Mouse (Mus musculus) forebrain, embryonic 16.5 days (tissue): Measurements from ENCODE around the gene Aspdh. TPM values are rescaled to one million over a fixed set of nuclear protein-coding genes. Genes with fewer than 3 reads are reported as not detected.

Experiments used
- ATAC-seq: fragments of 200-750 bp; cut with Nextera tagmentation; 2 replicates; pipeline ENCODE4 v1.8.0; 2017; ENCODE audit warnings: mild to moderate bottlenecking, moderate library complexity
- H3K27ac ChIP-seq: fragments of 300-500 bp; sonication (generic); 2 replicates; pipeline ENCODE4 v1.5.1; 2014; ENCODE audit warnings: low read length, control low read depth
- H3K27me3 ChIP-seq: fragments of 300-500 bp; sonication (generic); replicated peaks from 2 replicates; pipeline ENCODE4 v1.6.1; 2014; ENCODE audit warnings: low read length; ENCODE audit not compliant: control insufficient read depth, insufficient read depth
- H3K36me3 ChIP-seq: fragments of 300-500 bp; sonication (generic); 2 replicates; pipeline ENCODE4 v1.6.1; 2014; ENCODE audit not compliant: control insufficient read depth, insufficient read depth
- H3K4me1 ChIP-seq: fragments of 300-500 bp; sonication (generic); replicated peaks from 2 replicates; pipeline ENCODE4 v1.6.1; 2014; ENCODE audit warnings: low read length; ENCODE audit not compliant: control insufficient read depth, insufficient read depth
- H3K4me2 ChIP-seq: fragments of 300-500 bp; sonication (generic); 2 replicates; pipeline ENCODE4 v1.6.1; 2014; ENCODE audit warnings: mild to moderate bottlenecking, low read length, control low read depth
- H3K4me3 ChIP-seq: fragments of 300-500 bp; sonication (generic); replicated peaks from 2 replicates; pipeline ENCODE4 v1.5.1; 2014; ENCODE audit warnings: mild to moderate bottlenecking, low read length, control low read depth
- H3K9ac ChIP-seq: fragments of 300-500 bp; sonication (generic); replicated peaks from 2 replicates; pipeline ENCODE4 v1.6.1; 2014; ENCODE audit warnings: low read depth, low read length, control low read depth
- H3K9me3 ChIP-seq: fragments of 300-500 bp; sonication (generic); 2 replicates; pipeline ENCODE4 v1.6.1; 2016; ENCODE audit warnings: low read length; ENCODE audit not compliant: control insufficient read depth
- WGBS: fragments of 180-500 bp; shearing (Covaris S2); extraction: QIAGEN DNeasy Blood & Tissue Kit; methylation state at CpG from one replicate; pipeline ENCODE4 v1.1.7; 2014; 5-methylcytosine and 5-hydroxymethylcytosine counted together
- polyA plus RNA-seq: library from polyadenylated mRNA; unstranded; fragments of >200 nt; fragmentation: Nextera tagmentation; extraction: Ambion mirVana; gene quantifications from 2 replicates; pipeline ENCODE4 v1.2.1, GENCODE M21; 2015

Gene Aspdh
- polyA plus RNA-seq, 1 experiment from 2014 or later = 3.7 TPM

DNA sequence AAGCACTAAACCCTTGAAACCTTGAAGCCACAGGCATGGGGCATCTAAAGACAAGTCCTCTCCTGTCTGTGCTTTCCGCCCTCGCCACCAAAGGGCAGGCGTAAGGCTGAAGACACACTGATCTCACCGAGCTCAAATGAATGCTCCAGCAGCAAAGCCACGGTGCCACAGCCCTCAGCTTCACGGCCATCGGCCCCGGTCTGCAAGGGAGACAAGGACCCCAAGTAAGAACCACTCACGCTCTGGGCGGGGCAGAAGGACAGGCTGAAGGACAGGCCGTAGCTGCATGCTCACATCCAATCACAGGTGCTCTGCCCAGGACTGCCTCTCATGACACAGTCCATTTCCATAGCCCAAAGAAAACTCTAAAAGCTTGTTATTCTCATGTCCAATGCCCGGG is 29.5 kb downstream of the Aspdh start:
- H3K36me3 ChIP-seq = peaks cover 16% of the 10 kb centered on the region
- H3K4me2 ChIP-seq = no peak overlapping the region
- WGBS = 92% methylated on average over 12 of the region's 12 CpGs
- no peak for ATAC-seq
- H3K27me3 ChIP-seq = no peaks in the 10 kb centered on the region; the same call in 1 of the 2 replicates
- H3K4me3 ChIP-seq = no peak overlapping the region
- no peaks in the 10 kb centered on the region for H3K9me3 ChIP-seq
- H3K4me1 ChIP-seq = peaks cover 24% of the 10 kb centered on the region
- H3K27ac ChIP-seq = no peak overlapping the region
- no peak overlapping the region for H3K9ac ChIP-seq

DNA sequence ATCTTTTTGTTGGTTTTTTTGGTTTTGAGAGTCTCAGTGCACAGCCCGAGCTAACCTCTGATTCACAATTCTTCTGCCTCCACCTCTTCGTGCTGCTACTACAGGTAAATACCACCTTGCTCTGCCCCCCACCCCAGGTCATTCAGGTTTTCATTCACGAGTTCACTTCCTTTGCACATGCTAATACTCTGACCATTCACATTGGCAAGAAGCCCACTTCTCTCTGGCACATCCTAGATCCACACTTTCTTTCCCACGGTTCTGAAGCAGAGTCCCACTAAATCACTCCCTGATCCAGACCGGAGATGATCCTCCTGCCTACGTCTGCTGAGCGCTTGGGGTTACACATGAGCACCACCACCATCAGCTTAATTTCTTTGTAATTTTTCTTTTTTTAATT is 29.9 kb downstream of the Aspdh start:
- no peaks in the 10 kb centered on the region for H3K9me3 ChIP-seq
- peak overlapping the region; percentile 96 for H3K9ac ChIP-seq
- peaks cover 24% of the 10 kb centered on the region for H3K4me1 ChIP-seq
- H3K4me2 ChIP-seq = peak overlapping the region; percentile 75
- H3K27me3 ChIP-seq = no peaks in the 10 kb centered on the region; the same call in 1 of the 2 replicates
- H3K36me3 ChIP-seq = peaks cover 15% of the 10 kb centered on the region
- peak overlapping the region; percentile 87; the same call in 1 of the 2 replicates for H3K4me3 ChIP-seq
- WGBS = 75% methylated on average over 7 of the region's 7 CpGs
- no peak overlapping the region for H3K27ac ChIP-seq
- no peak for ATAC-seq

DNA sequence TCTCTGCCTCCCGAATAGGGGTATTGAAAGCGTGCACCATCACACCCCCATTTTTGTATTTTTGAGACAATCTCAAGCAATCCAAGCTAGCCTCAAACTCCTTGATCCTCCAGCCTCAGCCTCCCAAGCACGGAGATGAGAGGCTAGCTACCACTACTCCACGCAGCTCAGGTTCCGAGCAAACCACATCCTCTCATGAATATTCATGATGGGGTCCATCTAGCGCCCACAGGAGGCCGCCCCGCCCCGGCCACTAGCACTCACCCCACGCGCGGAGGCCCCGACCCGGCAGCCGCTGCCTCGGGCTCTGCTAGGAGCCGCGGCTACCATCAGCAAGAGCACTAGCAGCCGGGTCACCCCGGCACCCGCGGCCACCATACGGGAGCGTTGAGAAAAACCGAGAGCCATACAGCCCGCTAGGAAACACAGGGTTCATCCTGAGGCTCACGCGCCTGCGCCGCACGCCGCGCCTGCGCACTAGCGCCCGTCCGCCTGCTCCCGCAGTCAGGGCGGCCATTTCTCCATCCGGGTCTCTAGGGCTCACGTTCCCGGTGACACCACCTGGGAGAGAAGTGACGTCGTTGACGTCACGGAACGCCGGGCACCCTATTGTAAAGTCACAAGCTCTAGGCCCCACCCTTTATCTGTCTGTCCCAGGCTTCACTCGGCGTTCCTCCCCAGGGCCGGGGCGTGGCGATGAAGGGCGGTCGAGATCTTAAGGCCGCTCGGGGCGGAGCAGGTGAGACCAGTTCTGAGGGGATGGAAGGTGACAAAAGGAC is 31.0 kb downstream of the Aspdh start, which contains the start of the genes Emc10 and Fam71e1:
Gene Emc10 (minus strand): TSS at position 538 of the 779 bp plus-strand sequence.
Gene Fam71e1 (plus strand): TSS at position 590 of the 779 bp plus-strand sequence.
- Histone ChIP-seq H3K4me2 (peak within 1 kb of the TSS; percentile 93), H3K27me3 (no peaks in the 10 kb centered on the region; the same call in 1 of the 2 replicates), H3K9me3 (no peaks in the 10 kb centered on the region), H3K4me1 (peaks cover 24% of the 10 kb centered on the region), H3K36me3 (peaks cover 4% of the 10 kb centered on the region), H3K4me3 (peak within 1 kb of the TSS; percentile 87), H3K27ac (peak within 1 kb of the TSS; percentile 97), H3K9ac (peak within 1 kb of the TSS; percentile 97)
- peak; percentile 97 for ATAC-seq
- under 1% methylated on average over 56 of the region's 58 CpGs for WGBS

DNA sequence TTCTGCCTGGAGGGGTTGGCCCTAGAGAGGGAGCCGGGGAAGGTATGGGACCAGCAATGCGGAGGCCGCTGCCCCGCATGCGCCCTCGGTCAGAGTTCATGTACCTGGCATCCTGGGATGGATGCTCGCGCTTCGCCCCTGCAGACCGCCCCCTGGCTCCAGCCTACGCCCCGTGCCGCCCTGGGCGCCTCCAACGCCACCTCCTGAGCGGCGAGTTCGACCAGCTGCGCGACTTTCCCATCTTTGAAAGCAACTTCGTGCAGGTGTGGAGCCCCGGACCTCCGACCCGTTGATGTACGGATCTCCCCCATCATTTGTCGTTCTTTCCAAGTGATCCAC is 31.5 kb downstream of the Aspdh start:
- Histone ChIP-seq H3K9me3 (no peaks in the 10 kb centered on the region), H3K9ac (peak overlapping the region; percentile 97), H3K27ac (peak overlapping the region; percentile 88), H3K4me3 (peak overlapping the region; percentile 87), H3K4me1 (peaks cover 24% of the 10 kb centered on the region), H3K4me2 (peak overlapping the region; percentile 93), H3K36me3 (no peaks in the 10 kb centered on the region; the same call in 1 of the 2 replicates), H3K27me3 (no peaks in the 10 kb centered on the region; the same call in 1 of the 2 replicates)
- ATAC-seq = no peak
- under 1% methylated on average over 26 of the region's 26 CpGs for WGBS

DNA sequence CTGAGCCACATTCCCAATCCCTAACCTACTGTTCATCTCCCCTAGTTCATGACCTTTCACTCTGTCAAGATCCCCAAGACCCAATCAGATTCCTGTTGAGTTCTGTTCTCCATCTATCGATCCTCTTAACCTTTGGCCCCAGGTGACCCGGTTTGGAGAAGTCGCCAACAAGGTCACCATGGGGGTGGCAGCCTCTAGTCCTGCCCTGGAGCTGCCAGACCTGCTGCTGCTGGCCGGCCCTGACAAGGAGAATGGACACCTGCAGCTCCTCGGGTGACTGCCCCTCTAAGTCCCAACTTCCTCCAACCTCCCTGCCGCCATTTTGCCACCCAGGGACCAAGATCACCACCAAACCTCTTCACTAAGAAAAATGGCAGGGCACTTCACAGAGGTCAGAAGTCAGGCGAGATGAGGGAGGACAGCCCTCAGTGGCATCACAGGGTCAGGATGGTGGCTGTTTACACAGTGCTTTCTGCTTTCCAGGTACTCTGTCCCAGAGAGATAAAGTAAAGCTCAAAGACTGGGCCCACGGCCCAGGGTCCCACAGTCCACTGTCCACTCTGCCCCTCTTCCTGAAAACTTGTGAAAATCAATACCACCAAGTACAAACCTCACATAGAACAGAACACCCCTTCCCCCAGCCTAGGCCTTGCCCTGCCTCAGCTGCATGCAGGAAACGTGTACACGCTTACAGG is 32.3 kb downstream of the Aspdh start:
- Histone ChIP-seq H3K9ac (peak overlapping the region; percentile 97), H3K36me3 (no peaks in the 10 kb centered on the region; the same call in 1 of the 2 replicates), H3K27ac (no peak overlapping the region), H3K4me1 (peaks cover 24% of the 10 kb centered on the region), H3K4me3 (peak overlapping the region; percentile 87), H3K9me3 (no peaks in the 10 kb centered on the region), H3K27me3 (no peaks in the 10 kb centered on the region; the same call in 1 of the 2 replicates), H3K4me2 (peak overlapping the region; percentile 93)
- WGBS = 92% methylated on average over 10 of the region's 10 CpGs
- no peak for ATAC-seq

DNA sequence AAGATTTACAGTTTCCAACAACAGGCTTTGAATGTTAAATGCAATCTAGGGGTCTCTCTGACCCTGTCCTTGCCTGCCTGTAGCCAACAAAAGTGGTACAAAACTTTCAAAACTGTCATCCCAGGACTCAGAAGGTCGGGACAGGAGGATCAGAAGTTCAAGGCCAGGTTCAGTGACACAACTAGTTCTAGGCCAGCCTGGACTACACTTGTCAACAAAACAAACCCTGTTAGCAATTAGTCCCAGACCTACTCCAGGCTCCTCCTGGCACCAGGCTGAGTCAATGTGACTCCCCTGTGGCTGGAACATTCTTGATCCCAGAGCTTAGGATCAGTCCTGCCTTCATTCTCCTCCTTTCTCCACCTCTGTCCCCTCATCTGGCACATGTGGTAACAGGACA is 33.7 kb downstream of the Aspdh start:
- WGBS = 88% methylated on average over 1 of the region's 1 CpGs
- peaks cover 24% of the 10 kb centered on the region for H3K4me1 ChIP-seq
- H3K27me3 ChIP-seq = no peaks in the 10 kb centered on the region; the same call in 1 of the 2 replicates
- H3K9ac ChIP-seq = no peak overlapping the region
- no peak overlapping the region for H3K4me3 ChIP-seq
- no peak for ATAC-seq
- H3K27ac ChIP-seq = no peak overlapping the region
- no peaks in the 10 kb centered on the region for H3K9me3 ChIP-seq
- H3K36me3 ChIP-seq = no peaks in the 10 kb centered on the region
- no peak overlapping the region for H3K4me2 ChIP-seq

DNA sequence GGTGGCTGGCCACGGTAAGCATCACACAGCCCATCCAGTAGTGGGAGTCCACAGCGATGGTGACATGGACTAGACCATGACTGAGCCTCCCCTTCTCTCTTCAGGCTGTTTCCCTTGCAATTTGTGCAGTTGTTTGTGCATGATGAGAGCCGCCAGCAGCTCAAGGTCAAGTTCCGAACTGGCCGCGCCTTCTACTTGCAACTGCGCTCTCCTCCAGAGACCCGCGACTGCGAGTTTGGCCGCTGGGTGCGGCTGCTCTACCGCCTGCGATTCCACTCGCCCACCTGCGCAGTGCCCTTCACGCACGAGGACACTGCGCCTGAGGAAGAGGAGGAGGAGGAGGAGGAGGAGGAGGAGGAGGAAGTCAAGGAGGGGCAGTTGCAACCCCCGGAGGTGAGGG is 34.9 kb downstream of the Aspdh start:
- Histone ChIP-seq H3K4me2 (no peak overlapping the region), H3K4me3 (no peak overlapping the region), H3K27me3 (no peaks in the 10 kb centered on the region; the same call in 1 of the 2 replicates), H3K4me1 (peaks cover 16% of the 10 kb centered on the region), H3K36me3 (no peaks in the 10 kb centered on the region), H3K9me3 (no peaks in the 10 kb centered on the region), H3K9ac (no peak overlapping the region), H3K27ac (no peak overlapping the region)
- ATAC-seq = no peak
- 58% methylated on average over 15 of the region's 20 CpGs for WGBS

DNA sequence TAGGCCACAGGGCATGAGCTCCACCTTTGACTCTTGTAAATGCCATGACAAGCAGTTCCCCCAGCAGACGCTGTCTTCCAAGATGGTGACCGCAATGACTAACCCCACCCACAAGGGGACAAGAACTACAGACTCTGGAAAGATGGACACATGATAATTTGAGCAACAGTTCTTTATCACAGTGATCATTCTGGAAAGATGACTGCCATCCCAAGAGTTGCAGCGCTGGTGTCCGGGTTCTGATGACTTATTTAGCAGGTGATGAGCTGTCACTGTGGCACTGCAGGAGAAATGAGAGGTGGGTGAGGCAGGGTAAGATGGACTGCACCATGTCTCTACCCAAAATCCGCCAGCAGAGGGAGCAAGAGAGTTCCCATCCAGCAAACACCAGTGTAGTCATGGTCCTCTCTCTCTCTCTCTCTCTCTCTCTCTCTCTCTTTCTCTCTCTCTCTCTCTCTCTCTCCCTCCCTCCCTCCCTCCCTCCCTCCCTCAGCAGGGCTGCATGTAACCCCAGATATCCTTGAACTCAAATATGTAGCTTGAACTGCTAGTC is 36.4 kb downstream of the Aspdh start:
- Histone ChIP-seq H3K4me3 (no peak overlapping the region), H3K4me2 (no peak overlapping the region), H3K27me3 (no peaks in the 10 kb centered on the region; the same call in 1 of the 2 replicates), H3K9me3 (no peaks in the 10 kb centered on the region), H3K36me3 (no peaks in the 10 kb centered on the region), H3K9ac (no peak overlapping the region), H3K27ac (no peak overlapping the region), H3K4me1 (peaks cover 8% of the 10 kb centered on the region)
- 39% methylated on average over 5 of the region's 5 CpGs for WGBS
- peak; percentile 51; the same call in 1 of the 2 replicates for ATAC-seq

DNA sequence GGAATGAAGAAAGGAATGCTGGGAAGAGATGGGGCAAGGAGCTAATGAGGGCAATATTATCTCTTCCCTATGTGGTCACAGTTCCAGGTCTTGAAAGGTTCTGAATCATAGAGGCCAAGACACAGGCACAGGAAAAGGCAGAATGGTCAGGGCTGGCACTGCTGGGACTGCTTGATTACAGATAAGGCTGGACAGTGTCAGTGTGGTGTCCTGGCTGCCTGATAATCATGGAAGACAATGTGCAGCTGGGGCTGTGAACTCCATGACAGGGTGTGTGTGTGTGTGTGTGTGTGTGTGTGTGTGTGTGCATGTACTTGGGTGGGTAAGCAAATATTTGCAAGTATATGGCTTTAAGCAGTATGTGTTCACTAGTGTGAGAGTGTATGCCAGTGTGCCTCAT is 42.3 kb downstream of the Aspdh start:
- no peaks in the 10 kb centered on the region for H3K9me3 ChIP-seq
- no peak overlapping the region for H3K4me2 ChIP-seq
- ATAC-seq = no peak
- no peaks in the 10 kb centered on the region for H3K36me3 ChIP-seq
- no peak overlapping the region for H3K4me3 ChIP-seq
- 0 out of 2 replicates have a peak, but pooled peaks cover 2% of the 10 kb centered on the region for H3K27me3 ChIP-seq
- no peak overlapping the region for H3K27ac ChIP-seq
- H3K4me1 ChIP-seq = no peaks in the 10 kb centered on the region
- H3K9ac ChIP-seq = no peak overlapping the region
